Mouse (Mus musculus) lung, postnatal 0 days (tissue): ENCODE results near the gene Mpped2. TPM values are rescaled to one million over a fixed set of nuclear protein-coding genes. Genes with fewer than 3 reads are reported as not detected.

Experiments used
- ATAC-seq: fragments of 200-750 bp; cut with Nextera tagmentation; 2 replicates; pipeline ENCODE4 v1.8.0; 2017; ENCODE audit warnings: moderate library complexity
- DNase-seq: peaks from one replicate; pipeline ENCODE4 v3.0.0-alpha.2; 2016; ENCODE audit warnings: low spot score
- H3K27ac ChIP-seq: fragments of 300-500 bp; sonication (generic); 2 replicates; pipeline ENCODE4 v1.5.1; 2014; ENCODE audit warnings: antibody characterized with exemption, mild to moderate bottlenecking, low read length, mixed read lengths
- H3K27me3 ChIP-seq: fragments of 300-500 bp; sonication (generic); replicated peaks from 2 replicates; pipeline ENCODE4 v1.6.1; 2014; ENCODE audit warnings: low read length, mixed read lengths; ENCODE audit not compliant: insufficient read depth
- H3K36me3 ChIP-seq: fragments of 300-500 bp; sonication (generic); 2 replicates; pipeline ENCODE4 v1.6.1; 2014; ENCODE audit warnings: low read length, mixed read lengths; ENCODE audit not compliant: insufficient read depth
- H3K4me1 ChIP-seq: fragments of 300-500 bp; sonication (generic); 2 replicates; pipeline ENCODE4 v1.6.1; 2014; ENCODE audit warnings: antibody characterized with exemption, low read depth, low read length, mixed read lengths; ENCODE audit not compliant: insufficient read depth
- H3K4me2 ChIP-seq: fragments of 300-500 bp; sonication (generic); replicated peaks from 2 replicates; pipeline ENCODE4 v1.6.1; 2014; ENCODE audit warnings: low read depth, mild to moderate bottlenecking, low read length, moderate library complexity, mixed read lengths
- H3K4me3 ChIP-seq: fragments of 300-500 bp; sonication (generic); 2 replicates; pipeline ENCODE4 v1.5.1; 2014; ENCODE audit warnings: low read depth, low read length
- H3K9ac ChIP-seq: fragments of 300-500 bp; sonication (generic); replicated peaks from 2 replicates; pipeline ENCODE4 v1.6.1; 2014; ENCODE audit warnings: low read depth, mild to moderate bottlenecking
- H3K9me3 ChIP-seq: fragments of 300-500 bp; sonication (generic); 2 replicates; pipeline ENCODE4 v1.6.1; 2016; ENCODE audit warnings: low read length, mixed read lengths
- CTCF ChIP-seq: IDR thresholded peaks from 2 replicates; pipeline ENCODE4 v1.5.1; 2016; ENCODE audit warnings: antibody characterized with exemption, mild to moderate bottlenecking
- EP300 ChIP-seq: IDR thresholded peaks from 2 replicates; pipeline ENCODE4 v1.6.1; 2016; ENCODE audit warnings: antibody characterized with exemption, mild to moderate bottlenecking, control low read depth
- WGBS: fragments of 180-500 bp; shearing (Covaris S2); extraction: QIAGEN DNeasy Blood & Tissue Kit; methylation state at CpG from one replicate; pipeline ENCODE4 v1.1.7; 2014; 5-methylcytosine and 5-hydroxymethylcytosine counted together
- polyA plus RNA-seq: library from polyadenylated mRNA; unstranded; fragments of >200 nt; fragmentation: Nextera tagmentation; extraction: Ambion mirVana; gene quantifications from 2 replicates; pipeline ENCODE4 v1.2.1, GENCODE M21; 2015

Mpped2 gene
- polyA plus RNA-seq, 1 experiment from 2014 or later = 9.7 TPM

DNA sequence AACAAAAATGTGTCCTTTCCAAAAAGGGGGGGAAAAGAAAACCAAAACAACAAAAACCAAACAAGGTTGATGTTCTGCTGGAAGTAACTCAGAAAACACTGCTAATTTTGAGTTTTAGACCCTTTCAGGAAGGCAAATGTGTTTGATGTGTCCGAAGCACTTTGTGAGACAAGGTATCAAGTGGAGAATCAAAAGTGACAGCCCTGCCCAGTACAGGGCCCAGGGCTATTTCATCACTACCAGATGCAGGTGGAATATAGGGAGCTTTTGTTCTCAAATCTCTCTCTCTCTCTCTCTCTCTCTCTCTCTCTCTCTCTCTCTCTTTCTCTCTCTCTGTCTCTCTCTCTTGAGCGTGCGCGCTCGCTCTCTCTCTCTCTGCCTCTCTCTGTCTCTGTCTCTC, 140.1 kb downstream of the Mpped2 start:
- WGBS = 83% methylated on average over 5 of the region's 5 CpGs
- Histone ChIP-seq H3K9me3 (no peaks in the 10 kb centered on the region), H3K4me3 (no peak overlapping the region), H3K27ac (no peak overlapping the region), H3K4me1 (peaks cover 4% of the 10 kb centered on the region; the same call in 1 of the 2 replicates), H3K27me3 (no peaks in the 10 kb centered on the region), H3K36me3 (no peaks in the 10 kb centered on the region), H3K9ac (no peak overlapping the region), H3K4me2 (no peak overlapping the region)
- no peak for DNase-seq
- ATAC-seq = no peak
- no peak for TF ChIP-seq EP300
- no peak for TF ChIP-seq CTCF

DNA sequence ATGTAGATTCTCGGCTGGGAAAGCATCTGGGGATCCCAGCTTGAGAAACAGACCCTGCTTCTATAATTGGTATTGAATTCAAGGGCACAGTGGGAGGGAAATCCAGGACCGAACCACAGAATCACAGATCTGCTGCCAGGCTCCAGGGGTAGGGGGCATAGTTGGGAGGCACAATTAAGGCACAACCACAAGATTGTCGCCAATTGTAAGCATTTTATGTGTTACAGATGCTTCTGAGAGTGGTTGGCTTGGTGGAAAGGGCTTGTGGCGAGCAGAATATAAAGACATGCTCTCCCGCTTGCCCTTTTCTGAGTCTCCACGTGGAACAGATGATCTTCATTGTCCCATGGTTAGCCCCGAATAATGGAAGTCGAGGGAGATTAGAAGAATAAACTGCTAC, 142.3 kb downstream of the Mpped2 start:
- H3K9me3 ChIP-seq = no peaks in the 10 kb centered on the region
- WGBS = 87% methylated on average over 8 of the region's 8 CpGs
- no peak overlapping the region for H3K27ac ChIP-seq
- H3K9ac ChIP-seq = no peak overlapping the region
- ATAC-seq = no peak
- no peaks in the 10 kb centered on the region for H3K36me3 ChIP-seq
- no peak overlapping the region for H3K4me2 ChIP-seq
- no peak for DNase-seq
- H3K4me3 ChIP-seq = no peak overlapping the region
- H3K4me1 ChIP-seq = no peaks in the 10 kb centered on the region
- TF ChIP-seq CTCF (no peak), EP300 (no peak)
- no peaks in the 10 kb centered on the region for H3K27me3 ChIP-seq

DNA sequence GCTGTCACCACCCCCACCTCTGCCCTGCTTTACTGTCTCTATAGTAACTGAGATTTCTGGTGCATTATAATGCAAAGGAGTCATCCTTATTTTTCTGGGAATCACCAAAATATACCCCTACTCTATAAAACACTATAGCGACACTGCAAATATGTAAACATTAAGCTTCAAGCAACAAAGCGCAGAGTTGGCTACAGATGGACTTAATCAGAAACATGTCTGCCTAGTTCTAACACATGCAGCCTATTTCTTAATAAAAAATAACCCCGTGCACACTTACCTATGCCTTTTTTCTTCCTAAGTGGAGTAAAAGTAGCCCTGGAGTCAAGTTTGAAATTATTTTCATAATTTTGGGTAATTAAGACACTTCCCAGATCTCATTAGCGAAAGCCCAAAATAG, 144.2 kb downstream of the Mpped2 start:
- no peaks in the 10 kb centered on the region for H3K4me1 ChIP-seq
- H3K9me3 ChIP-seq = no peaks in the 10 kb centered on the region
- no peak overlapping the region for H3K4me3 ChIP-seq
- DNase-seq (no peak), ATAC-seq (no peak)
- H3K9ac ChIP-seq = no peak overlapping the region
- 72% methylated on average over 4 of the region's 4 CpGs for WGBS
- no peaks in the 10 kb centered on the region for H3K27me3 ChIP-seq
- H3K4me2 ChIP-seq = no peak overlapping the region
- no peak overlapping the region for H3K27ac ChIP-seq
- TF ChIP-seq CTCF = no peak
- no peak for TF ChIP-seq EP300
- no peaks in the 10 kb centered on the region for H3K36me3 ChIP-seq

DNA sequence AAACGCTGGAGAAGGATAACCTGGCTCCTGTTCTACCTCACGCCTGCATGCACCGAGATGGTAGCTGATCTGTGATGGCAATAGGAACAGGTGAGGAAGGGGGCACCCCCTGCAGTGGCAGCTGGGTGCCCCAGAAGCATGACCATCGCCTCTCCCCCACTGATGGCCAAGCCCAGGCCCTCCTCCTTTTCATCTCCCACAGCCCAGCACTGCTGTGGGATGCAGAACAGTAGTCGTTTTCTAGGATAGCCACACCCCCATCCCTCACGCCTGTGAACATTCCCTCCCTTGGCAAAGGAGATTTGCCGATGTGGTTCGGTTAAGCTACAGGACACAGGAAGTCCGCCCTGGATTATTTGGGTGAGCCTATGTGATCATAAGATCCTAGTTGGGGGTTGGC, 151.1 kb downstream of the Mpped2 start:
- H3K9ac ChIP-seq = no peak overlapping the region
- no peak for DNase-seq
- H3K4me3 ChIP-seq = no peak overlapping the region
- H3K9me3 ChIP-seq = no peaks in the 10 kb centered on the region
- H3K4me2 ChIP-seq = no peak overlapping the region
- no peaks in the 10 kb centered on the region for H3K36me3 ChIP-seq
- no peak overlapping the region for H3K27ac ChIP-seq
- 50% methylated on average over 9 of the region's 9 CpGs for WGBS
- ATAC-seq = no peak
- H3K4me1 ChIP-seq = peaks cover 15% of the 10 kb centered on the region; the same call in 1 of the 2 replicates
- TF ChIP-seq EP300 = no peak
- no peak for TF ChIP-seq CTCF
- H3K27me3 ChIP-seq = no peaks in the 10 kb centered on the region

DNA sequence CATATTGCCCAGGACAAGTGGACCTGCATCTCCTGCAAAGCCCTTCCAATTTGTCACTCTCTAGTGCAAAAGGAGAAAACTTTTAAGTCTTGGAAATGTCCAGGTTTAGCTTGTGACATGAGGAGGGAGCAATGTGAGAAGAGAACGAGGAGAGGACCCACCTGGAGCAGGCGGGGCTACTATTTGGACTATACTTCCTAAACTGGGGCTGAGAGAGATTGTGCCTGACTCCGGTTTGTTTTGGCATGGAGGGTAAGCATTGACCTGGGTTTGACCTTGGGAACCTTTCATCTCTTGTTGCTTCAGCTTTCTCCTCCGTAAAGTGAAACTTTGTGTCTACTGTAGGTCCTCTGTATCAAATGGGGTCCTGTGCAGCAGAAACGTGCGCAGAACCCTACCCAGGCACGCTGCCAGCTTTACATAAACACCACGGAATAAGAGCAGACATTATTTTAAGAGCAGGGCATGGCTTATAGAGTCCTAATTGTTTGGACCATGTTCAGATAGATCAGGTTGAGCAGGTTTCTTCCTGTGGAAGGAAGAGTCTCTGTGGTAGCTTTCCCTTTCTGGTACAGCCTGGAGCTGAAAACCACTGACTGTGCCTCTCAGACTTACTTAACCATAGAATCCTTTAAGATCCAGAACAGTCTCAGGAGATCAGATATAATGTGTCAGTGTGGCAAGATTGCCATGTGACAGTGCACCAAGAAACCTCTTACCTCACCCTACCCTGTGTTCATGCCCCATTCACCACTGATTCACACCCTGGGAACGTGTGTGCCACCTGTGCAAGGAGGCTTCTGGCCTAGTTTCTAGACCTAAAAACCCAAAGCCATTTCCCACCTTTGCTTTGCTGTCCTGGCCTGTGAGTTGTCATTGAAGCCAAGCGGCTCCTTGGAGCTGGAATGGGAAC, 152.0 kb downstream of the Mpped2 start:
- Histone ChIP-seq H3K9me3 (no peaks in the 10 kb centered on the region), H3K4me3 (no peak overlapping the region), H3K4me1 (peaks cover 15% of the 10 kb centered on the region; the same call in 1 of the 2 replicates), H3K9ac (no peak overlapping the region), H3K27ac (no peak overlapping the region), H3K27me3 (no peaks in the 10 kb centered on the region), H3K4me2 (peak overlapping the region; percentile 11; the same call in 1 of the 2 replicates), H3K36me3 (no peaks in the 10 kb centered on the region)
- ATAC-seq = no peak
- no peak for TF ChIP-seq EP300
- no peak for TF ChIP-seq CTCF
- 22% methylated on average over 10 of the region's 10 CpGs for WGBS
- peak; percentile 33 for DNase-seq

DNA sequence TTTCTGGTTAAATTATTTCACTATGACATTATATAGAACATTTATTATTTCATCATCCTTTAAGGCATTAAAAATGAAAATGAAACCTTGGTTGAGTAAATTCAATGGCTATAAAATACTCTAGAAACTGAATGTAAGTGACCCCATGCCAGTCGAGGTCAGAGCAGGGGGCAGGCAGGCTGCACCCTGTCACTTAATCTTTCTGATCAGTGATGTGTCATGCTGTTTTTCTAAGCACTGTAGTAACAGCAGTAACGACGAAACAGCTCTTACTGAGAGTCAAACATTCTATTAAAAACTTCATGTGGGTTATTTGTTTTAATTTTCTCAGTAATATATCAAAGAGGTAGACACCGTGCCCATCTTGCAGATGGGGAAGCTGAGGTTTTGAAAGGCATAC, 153.4 kb downstream of the Mpped2 start:
- Histone ChIP-seq H3K27ac (no peak overlapping the region), H3K9me3 (no peaks in the 10 kb centered on the region), H3K4me2 (no peak overlapping the region), H3K4me1 (peaks cover 15% of the 10 kb centered on the region; the same call in 1 of the 2 replicates), H3K27me3 (no peaks in the 10 kb centered on the region), H3K9ac (no peak overlapping the region), H3K36me3 (no peaks in the 10 kb centered on the region), H3K4me3 (no peak overlapping the region)
- DNase-seq (no peak), ATAC-seq (no peak)
- WGBS = 58% methylated on average over 4 of the region's 4 CpGs
- TF ChIP-seq EP300 = no peak
- TF ChIP-seq CTCF = no peak
